Mouse (Mus musculus) left cerebral cortex, postnatal 4 days (tissue): ENCODE measurements at regions not wholly inside any gene's neighbourhood (a gene's known extent, or its start where the extent isn't known, plus 50 kb on each side); places are given as distances from the start of the nearest gene placed in this dataset.
"Not testable (repeated sequence)": the region's sequence is repeated elsewhere in the genome, so short reads cannot be mapped to it uniquely, and the experiment has no call there.

Experiments used
- DNase-seq: peaks from one replicate; pipeline ENCODE4 v3.0.0-alpha.2; 2022
- intact Hi-C: fragments of 180-260 bp; cut with DNase I; formaldehyde crosslinking; loops from one replicate; pipeline ENCODE4 v1.15.1; 2025

GRCm38 (mm10) chr15:11489116-11489515, 89.7 kb upstream of the Tars start:
- intact Hi-C loops = no loop called here
- DNase-seq = no peak

GRCm38 (mm10) chr15:11487268-11487783, 87.9 kb upstream of the Tars start:
- intact Hi-C loops = no loop called here
- no peak for DNase-seq

DNA sequence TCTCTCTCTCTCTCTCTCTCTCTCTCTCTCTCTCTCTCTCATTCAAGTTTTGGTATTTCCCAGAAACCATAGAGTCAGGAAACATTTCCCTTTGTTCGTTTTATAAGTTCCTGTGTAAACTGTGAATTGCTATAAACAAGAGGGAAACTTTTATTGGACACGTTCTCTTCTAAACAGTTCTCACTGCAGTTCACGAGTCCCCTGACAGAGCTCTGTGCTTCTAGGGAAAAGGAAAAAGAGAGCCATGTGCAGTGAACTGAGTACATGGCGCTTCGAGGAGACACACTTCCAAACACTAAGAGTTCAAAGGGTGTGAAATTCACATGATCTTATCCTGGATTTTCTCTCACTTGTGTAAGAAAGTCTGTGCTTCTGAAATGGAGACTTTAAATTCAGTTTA, 84.5 kb upstream of the Tars start:
- no peak for DNase-seq
- intact Hi-C loops = no loop called here

DNA sequence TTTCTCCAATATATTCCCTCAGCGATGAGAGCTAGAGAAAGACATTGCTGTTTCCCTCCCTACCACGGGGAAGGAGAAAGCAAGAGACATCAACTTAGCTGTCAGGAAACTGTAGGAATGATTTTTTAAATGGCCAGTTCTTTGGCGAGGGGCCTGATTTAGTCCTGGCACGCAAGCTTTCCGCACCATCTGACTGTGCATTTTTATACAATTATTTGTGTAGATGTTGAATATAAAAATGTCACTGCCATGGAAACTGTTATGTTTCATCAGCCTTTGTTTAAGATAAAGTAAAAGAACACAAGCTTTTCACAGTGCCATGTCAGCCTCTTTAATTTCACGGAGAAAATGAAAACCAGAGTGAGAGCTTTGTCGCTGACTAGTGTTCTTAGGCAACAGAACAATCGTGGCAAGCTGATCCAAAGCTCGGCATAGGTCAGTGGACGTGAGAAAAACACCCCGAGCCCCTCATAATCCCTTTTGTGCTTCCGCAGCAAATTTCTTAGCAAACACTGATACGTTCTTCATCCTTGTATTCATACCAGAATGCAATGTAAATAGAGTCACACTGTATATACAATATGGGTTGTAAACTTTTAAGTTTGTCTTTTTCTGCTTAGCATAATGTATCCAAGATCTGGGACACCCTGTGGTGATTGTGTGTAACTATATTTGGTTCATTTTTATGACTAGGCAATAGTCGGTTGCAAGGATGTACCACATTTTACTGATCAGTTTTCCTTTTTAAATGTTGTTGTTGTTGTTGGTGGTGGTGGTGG, 79.9 kb upstream of the Tars start:
- DNase-seq = peak; percentile 4
- intact Hi-C loops = no loop called here

DNA sequence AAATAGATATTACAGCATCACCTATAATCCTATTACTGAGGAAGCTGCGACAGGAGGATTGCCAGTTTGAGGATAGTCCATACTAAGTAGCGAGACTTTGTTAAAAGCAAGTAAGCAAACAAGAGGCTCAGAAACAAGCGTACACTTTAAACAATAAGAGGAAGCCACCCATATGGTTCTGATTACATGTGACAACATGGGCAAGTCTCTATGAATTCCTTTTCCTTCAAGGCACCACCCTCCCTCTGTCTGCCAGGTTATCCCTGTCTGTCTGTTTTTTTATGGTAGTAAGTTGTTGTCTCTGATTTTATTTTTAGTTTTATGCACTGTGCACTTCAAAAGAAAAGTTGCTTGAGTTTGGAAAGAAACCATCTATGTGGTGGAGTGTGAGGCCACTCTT, 76.8 kb upstream of the Tars start:
- intact Hi-C loops = no loop called here
- DNase-seq = no peak

GRCm38 (mm10) chr15:11463341-11463740, 63.9 kb upstream of the Tars start:
- no peak for DNase-seq
- intact Hi-C loops = no loop called here

DNA sequence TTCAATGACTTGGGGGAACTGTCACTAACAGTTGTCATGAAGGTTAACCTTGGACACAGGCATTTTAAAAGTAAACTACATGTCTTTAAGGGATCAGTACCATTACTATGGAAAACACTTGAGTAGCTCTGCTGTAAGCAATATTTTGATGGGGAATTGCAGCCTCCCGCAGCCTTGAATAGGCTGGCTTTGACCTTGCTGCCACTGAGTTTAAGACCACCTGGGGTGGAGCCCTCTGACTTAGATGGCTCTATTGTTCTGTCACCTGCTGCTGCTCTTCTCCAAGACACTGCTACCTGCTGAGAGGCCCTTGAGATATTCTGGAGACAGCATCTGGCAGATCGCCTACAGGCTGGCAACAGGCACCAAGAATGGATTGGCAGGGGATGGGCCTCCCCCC, 62.1 kb upstream of the Tars start:
- intact Hi-C loops = not testable (repeated sequence)
- peak; percentile 0 for DNase-seq

DNA sequence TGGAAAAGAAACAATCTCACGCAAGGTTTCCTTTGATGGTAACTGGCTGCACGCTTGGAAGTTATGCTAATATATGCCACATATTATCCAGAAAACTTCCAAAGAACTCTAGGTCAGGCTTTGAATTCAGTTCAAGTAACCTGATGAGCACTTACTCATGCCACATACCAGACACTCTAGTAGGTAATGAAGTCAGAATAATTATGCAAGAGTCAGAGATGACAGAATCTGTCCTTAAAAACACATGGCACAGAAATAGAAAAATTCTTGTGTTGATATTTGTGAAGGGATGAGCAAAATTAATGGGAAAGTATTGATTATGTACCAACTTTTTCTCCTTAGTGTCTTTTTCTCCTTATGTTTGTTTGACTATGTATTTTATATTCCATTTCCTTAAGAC, 59.8 kb upstream of the Tars start:
- no peak for DNase-seq
- intact Hi-C loops = no loop called here

DNA sequence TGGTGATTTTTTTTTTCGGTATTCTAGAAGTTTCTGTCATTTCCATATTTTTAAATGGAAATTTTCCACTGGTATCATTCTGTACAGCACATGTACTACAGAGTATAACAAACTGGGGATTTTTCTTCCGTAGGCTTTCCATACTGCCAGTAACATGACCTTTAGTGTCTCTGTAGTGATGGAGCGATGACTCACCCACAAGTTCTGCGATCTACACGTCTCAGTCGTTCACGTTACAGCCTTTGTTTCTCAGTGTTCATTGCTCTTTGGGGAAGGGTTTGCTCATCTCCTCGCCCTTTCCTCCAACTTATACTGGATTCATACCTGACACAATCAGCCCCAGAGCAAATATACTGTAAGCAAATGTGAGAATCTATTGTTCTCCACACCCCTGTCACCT, 57.8 kb upstream of the Tars start:
- intact Hi-C loops = no loop called here
- DNase-seq = no peak

GRCm38 (mm10) chr15:11455982-11456381, 56.5 kb upstream of the Tars start:
- intact Hi-C loops = no loop called here
- DNase-seq = no peak

GRCm38 (mm10) chr15:11455366-11455785, 55.9 kb upstream of the Tars start:
- intact Hi-C loops = no loop called here
- DNase-seq = no peak

GRCm38 (mm10) chr15:11453997-11454396, 54.5 kb upstream of the Tars start:
- intact Hi-C loops = no loop called here
- no peak for DNase-seq

GRCm38 (mm10) chr15:11451635-11452034, 52.2 kb upstream of the Tars start:
- no peak for DNase-seq
- intact Hi-C loops = no loop called here
